Mouse (Mus musculus): ENCODE measurements at regions not wholly inside any gene's neighbourhood (a gene's known extent, or its start where the extent isn't known, plus 50 kb on each side); places are given as distances from the start of the nearest gene placed in this dataset.

- WGBS: 46% methylated on average over 7 of the region's 7 CpGs
- Histone ChIP-seq H3K27ac (ENCODE audit: insufficient read depth, low read length) (peak overlapping the region; percentile 53; the same call in 1 of the 2 replicates), H3K4me1 (ENCODE audit: control insufficient read depth, insufficient read depth, insufficient read length) (peaks cover 12% of the 10 kb centered on the region), H3K4me3 (ENCODE audit: extremely low read depth, insufficient read depth, insufficient read length) (no peak overlapping the region), H3K36me3 (ENCODE audit: control insufficient read depth, insufficient read depth, low read length) (no peaks in the 10 kb centered on the region), H3K27me3 (ENCODE audit: control insufficient read depth, insufficient read depth, low read length) (no peaks in the 10 kb centered on the region)
- DNase-seq (ENCODE audit: low read depth in 1 of 2, low spot score in 2 of 2): no peak
- TF ChIP-seq POLR2A (IDR thresholded peaks at IDR 0.05; ENCODE audit: low read depth, low read length): no peak
- TF ChIP-seq CTCF (IDR thresholded peaks at IDR 0.05; ENCODE audit: extremely low read depth, insufficient read depth, insufficient read length, insufficient replicate concordance): no peak
These were observed 154.6 kb downstream of the Kctd12 start for GRCm38 (mm10) chr14:102827756-102828384.

GRCm38 (mm10) chr14:102825525-102825924 is 156.9 kb downstream of the Kctd12 start:
- Histone ChIP-seq H3K36me3 (ENCODE audit: control insufficient read depth, insufficient read depth, low read length) (no peaks in the 10 kb centered on the region), H3K4me3 (ENCODE audit: extremely low read depth, insufficient read depth, insufficient read length) (no peak overlapping the region), H3K4me1 (ENCODE audit: control insufficient read depth, insufficient read depth, insufficient read length) (peaks cover 9% of the 10 kb centered on the region; the same call in 1 of the 2 replicates), H3K27me3 (ENCODE audit: control insufficient read depth, insufficient read depth, low read length) (no peaks in the 10 kb centered on the region), H3K27ac (ENCODE audit: insufficient read depth, low read length) (no peak overlapping the region)
- WGBS: 93% methylated on average over 7 of the region's 7 CpGs
- TF ChIP-seq POLR2A (IDR thresholded peaks at IDR 0.05; ENCODE audit: low read depth, low read length) (no peak), CTCF (IDR thresholded peaks at IDR 0.05; ENCODE audit: extremely low read depth, insufficient read depth, insufficient read length, insufficient replicate concordance) (no peak)
- DNase-seq (ENCODE audit: low read depth in 1 of 2, low spot score in 2 of 2): no peak

GRCm38 (mm10) chr14:102820663-102821062 is 161.8 kb downstream of the Kctd12 start:
- H3K4me3 ChIP-seq (ENCODE audit: extremely low read depth, insufficient read depth, insufficient read length): no peak overlapping the region
- no peak overlapping the region for H3K27ac ChIP-seq (ENCODE audit: insufficient read depth, low read length)
- no peak for TF ChIP-seq CTCF (IDR thresholded peaks at IDR 0.05; ENCODE audit: extremely low read depth, insufficient read depth, insufficient read length, insufficient replicate concordance)
- no peak for TF ChIP-seq POLR2A (IDR thresholded peaks at IDR 0.05; ENCODE audit: low read depth, low read length)
- no peaks in the 10 kb centered on the region for H3K36me3 ChIP-seq (ENCODE audit: control insufficient read depth, insufficient read depth, low read length)
- H3K27me3 ChIP-seq (ENCODE audit: control insufficient read depth, insufficient read depth, low read length): no peaks in the 10 kb centered on the region
- no peak for DNase-seq (ENCODE audit: low read depth in 1 of 2, low spot score in 2 of 2)
- H3K4me1 ChIP-seq (ENCODE audit: control insufficient read depth, insufficient read depth, insufficient read length): no peaks in the 10 kb centered on the region
- WGBS: 79% methylated on average over 5 of the region's 5 CpGs

GRCm38 (mm10) chr14:102811678-102812081 is 170.8 kb downstream of the Kctd12 start:
- 51% methylated on average over 5 of the region's 5 CpGs for WGBS
- DNase-seq (ENCODE audit: low read depth in 1 of 2, low spot score in 2 of 2): no peak
- Histone ChIP-seq H3K36me3 (ENCODE audit: control insufficient read depth, insufficient read depth, low read length) (no peaks in the 10 kb centered on the region), H3K27ac (ENCODE audit: insufficient read depth, low read length) (no peak overlapping the region), H3K4me1 (ENCODE audit: control insufficient read depth, insufficient read depth, insufficient read length) (peaks cover 12% of the 10 kb centered on the region; the same call in 1 of the 2 replicates), H3K4me3 (ENCODE audit: extremely low read depth, insufficient read depth, insufficient read length) (no peak overlapping the region), H3K27me3 (ENCODE audit: control insufficient read depth, insufficient read depth, low read length) (no peaks in the 10 kb centered on the region)
- TF ChIP-seq POLR2A (IDR thresholded peaks at IDR 0.05; ENCODE audit: low read depth, low read length) (no peak), CTCF (IDR thresholded peaks at IDR 0.05; ENCODE audit: extremely low read depth, insufficient read depth, insufficient read length, insufficient replicate concordance) (no peak)

DNA sequence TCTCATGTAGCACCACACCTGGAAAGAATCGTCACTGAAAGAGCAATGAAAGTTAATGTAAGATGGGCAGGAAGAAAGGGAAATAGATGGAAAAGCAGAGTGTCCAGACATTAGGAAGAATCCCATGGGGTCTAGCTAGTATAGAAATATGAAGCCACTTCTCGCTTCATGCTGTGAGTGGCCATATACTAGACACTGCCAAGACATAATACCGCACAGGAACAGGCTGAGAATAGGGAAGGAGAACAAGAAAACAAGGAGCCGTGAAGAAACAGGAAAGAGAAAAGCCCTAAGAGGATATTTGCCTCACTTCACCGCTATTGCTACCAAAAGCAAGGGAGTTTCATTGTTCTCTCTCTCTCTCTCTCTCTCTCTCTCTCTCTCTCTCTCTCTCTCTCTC is 171.4 kb downstream of the Kctd12 start:
- H3K4me3 ChIP-seq (ENCODE audit: extremely low read depth, insufficient read depth, insufficient read length): no peak overlapping the region
- no peak for TF ChIP-seq CTCF (IDR thresholded peaks at IDR 0.05; ENCODE audit: extremely low read depth, insufficient read depth, insufficient read length, insufficient replicate concordance)
- TF ChIP-seq POLR2A (IDR thresholded peaks at IDR 0.05; ENCODE audit: low read depth, low read length): no peak
- H3K27ac ChIP-seq (ENCODE audit: insufficient read depth, low read length): no peak overlapping the region
- 16% methylated on average over 5 of the region's 5 CpGs for WGBS
- no peak for DNase-seq (ENCODE audit: low read depth in 1 of 2, low spot score in 2 of 2)
- no peaks in the 10 kb centered on the region for H3K27me3 ChIP-seq (ENCODE audit: control insufficient read depth, insufficient read depth, low read length)
- peaks cover 16% of the 10 kb centered on the region; the same call in 1 of the 2 replicates for H3K4me1 ChIP-seq (ENCODE audit: control insufficient read depth, insufficient read depth, insufficient read length)
- no peaks in the 10 kb centered on the region for H3K36me3 ChIP-seq (ENCODE audit: control insufficient read depth, insufficient read depth, low read length)

DNA sequence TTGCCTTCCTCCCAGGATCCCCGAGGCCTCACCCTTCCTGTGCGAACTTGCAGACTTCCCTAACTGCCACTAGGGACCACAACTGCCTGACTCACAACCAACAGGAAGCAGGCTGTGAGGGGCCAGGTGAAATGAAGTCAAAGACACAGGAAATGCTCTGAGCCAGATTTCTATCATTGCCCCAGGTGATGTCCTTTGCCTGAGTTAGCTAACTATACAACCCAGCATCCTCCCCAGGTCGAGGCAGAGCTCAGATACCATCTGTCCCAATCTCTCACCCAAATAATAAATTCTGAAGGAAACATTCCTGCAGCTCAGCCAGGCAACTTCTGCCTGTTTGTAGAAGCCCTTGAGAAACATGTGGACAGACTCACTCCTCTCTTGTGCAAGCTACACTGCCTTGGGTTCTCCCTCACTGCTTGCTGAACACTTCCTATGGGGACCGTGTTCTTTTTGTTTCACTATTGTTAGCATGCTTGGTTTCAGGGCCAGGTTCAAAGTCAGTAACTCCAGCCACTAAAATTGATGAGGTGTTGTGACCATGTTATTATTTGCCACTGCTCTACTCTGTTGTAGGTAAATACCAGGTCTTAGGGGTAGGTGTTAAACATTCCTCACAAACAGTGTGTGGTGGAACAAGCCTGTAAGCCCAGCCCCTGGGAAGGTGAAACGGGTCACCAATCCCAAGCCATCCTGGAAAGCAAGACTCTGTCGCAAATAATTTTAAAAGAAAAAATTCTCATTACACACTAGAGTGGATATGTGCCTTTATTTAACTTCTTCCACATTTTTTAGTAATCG is 172.1 kb downstream of the Kctd12 start:
- H3K4me3 ChIP-seq (ENCODE audit: extremely low read depth, insufficient read depth, insufficient read length): no peak overlapping the region
- H3K4me1 ChIP-seq (ENCODE audit: control insufficient read depth, insufficient read depth, insufficient read length): peaks cover 19% of the 10 kb centered on the region; the same call in 1 of the 2 replicates
- DNase-seq (ENCODE audit: low read depth in 1 of 2, low spot score in 2 of 2): peak in 1 of 2 experiments; percentile 50
- peak; percentile 27; the same call in 1 of the 2 replicates for TF ChIP-seq CTCF (IDR thresholded peaks at IDR 0.05; ENCODE audit: extremely low read depth, insufficient read depth, insufficient read length, insufficient replicate concordance)
- no peak for TF ChIP-seq POLR2A (IDR thresholded peaks at IDR 0.05; ENCODE audit: low read depth, low read length)
- no peaks in the 10 kb centered on the region for H3K27me3 ChIP-seq (ENCODE audit: control insufficient read depth, insufficient read depth, low read length)
- peak overlapping the region; percentile 24 for H3K27ac ChIP-seq (ENCODE audit: insufficient read depth, low read length)
- H3K36me3 ChIP-seq (ENCODE audit: control insufficient read depth, insufficient read depth, low read length): no peaks in the 10 kb centered on the region
- 19% methylated on average over 7 of the region's 7 CpGs for WGBS
